Mouse (Mus musculus) embryonic facial prominence, embryonic 13.5 days (tissue): ENCODE measurements around the gene Rplp1. TPM values are rescaled to one million over a fixed set of nuclear protein-coding genes. Genes with fewer than 3 reads are reported as not detected.

Experiments used
- ATAC-seq: fragments of 200-750 bp; cut with Nextera tagmentation; 2 replicates; pipeline ENCODE4 v1.8.0; 2017; ENCODE audit warnings: low read depth; ENCODE audit not compliant: insufficient number of reproducible peaks, insufficient read depth, low FRiP score, low TSS enrichment
- H3K27ac ChIP-seq: fragments of 300-500 bp; sonication (generic); 2 replicates; pipeline ENCODE4 v1.5.1; 2015; ENCODE audit warnings: moderate library complexity, mild to moderate bottlenecking, inconsistent platforms
- H3K27me3 ChIP-seq: fragments of 300-500 bp; sonication (generic); 2 replicates; pipeline ENCODE4 v1.6.1; 2015; ENCODE audit warnings: mild to moderate bottlenecking, inconsistent platforms
- H3K36me3 ChIP-seq: fragments of 300-500 bp; sonication (generic); 2 replicates; pipeline ENCODE4 v1.6.1; 2015; ENCODE audit warnings: mild to moderate bottlenecking, inconsistent platforms
- H3K4me1 ChIP-seq: fragments of 300-500 bp; sonication (generic); 2 replicates; pipeline ENCODE4 v1.6.1; 2015; ENCODE audit warnings: inconsistent platforms
- H3K4me2 ChIP-seq: fragments of 300-500 bp; sonication (generic); 2 replicates; pipeline ENCODE4 v1.6.1; 2015; ENCODE audit warnings: moderate library complexity, mild to moderate bottlenecking, inconsistent platforms
- H3K4me3 ChIP-seq: fragments of 300-500 bp; sonication (generic); 2 replicates; pipeline ENCODE4 v1.5.1; 2015; ENCODE audit warnings: mild to moderate bottlenecking, inconsistent platforms
- H3K9ac ChIP-seq: fragments of 300-500 bp; sonication (generic); 2 replicates; pipeline ENCODE4 v1.6.1; 2015; ENCODE audit warnings: mild to moderate bottlenecking, inconsistent platforms
- H3K9me3 ChIP-seq: fragments of 300-500 bp; sonication (generic); 2 replicates; pipeline ENCODE4 v1.6.1; 2016; ENCODE audit warnings: inconsistent platforms
- WGBS: fragments of 180-500 bp; shearing (Covaris S2); methylation state at CpG from one replicate; pipeline ENCODE4 v1.1.7; 2015; ENCODE audit warnings: mixed read lengths; 5-methylcytosine and 5-hydroxymethylcytosine counted together
- polyA plus RNA-seq: library from polyadenylated mRNA; unstranded; fragments of >200 nt; fragmentation: Nextera tagmentation; extraction: Ambion mirVana; gene quantifications from 2 replicates; pipeline ENCODE4 v1.2.1, GENCODE M21; 2015

The Rplp1 gene
- polyA plus RNA-seq, 1 experiment from 2014 or later, result 1,557 TPM

DNA sequence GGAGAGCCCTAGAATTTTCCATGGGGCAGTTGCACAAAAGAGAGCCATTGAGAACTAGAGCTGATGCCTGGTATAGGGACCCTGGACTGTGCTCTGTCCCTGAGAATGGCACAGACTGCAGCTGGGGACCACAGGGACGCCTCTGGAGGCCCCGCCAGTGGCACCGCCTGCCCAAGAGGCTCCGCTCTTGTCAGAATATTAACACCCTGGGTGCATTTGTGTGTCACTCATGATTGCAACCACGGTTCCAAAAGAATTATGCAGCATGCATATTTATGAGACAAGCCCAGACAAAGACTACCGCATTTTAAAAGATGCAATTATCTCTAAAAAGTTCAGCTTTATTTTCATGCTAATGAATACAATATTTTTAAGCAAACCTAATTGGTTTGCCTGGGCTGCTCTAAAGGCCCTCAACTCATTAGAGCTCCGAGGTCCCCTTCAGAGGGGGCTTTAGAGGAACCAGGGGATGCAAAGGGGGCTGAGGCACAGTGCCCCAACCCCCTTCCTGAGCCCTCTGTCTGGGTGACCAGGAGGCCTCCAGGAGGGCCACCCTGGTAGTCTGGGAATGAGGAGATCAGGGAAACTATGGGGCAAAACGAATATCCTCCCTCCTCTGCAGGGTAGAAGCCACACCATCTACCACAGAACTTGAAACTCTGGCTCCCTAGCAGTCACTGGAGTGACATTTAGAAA, 41.9 kb downstream of the Rplp1 start:
- Histone ChIP-seq H3K27me3 (peaks cover 12% of the 10 kb centered on the region), H3K4me1 (peaks cover 38% of the 10 kb centered on the region), H3K9me3 (no peaks in the 10 kb centered on the region), H3K9ac (0 out of 2 replicates have a peak overlapping the region, but pooled peaks have one; percentile 11), H3K27ac (peak overlapping the region; percentile 44; the same call in 1 of the 2 replicates), H3K4me2 (no peak overlapping the region), H3K36me3 (no peaks in the 10 kb centered on the region), H3K4me3 (no peak overlapping the region)
- ATAC-seq, result no peak
- 40% methylated on average over 8 of the region's 8 CpGs for WGBS

DNA sequence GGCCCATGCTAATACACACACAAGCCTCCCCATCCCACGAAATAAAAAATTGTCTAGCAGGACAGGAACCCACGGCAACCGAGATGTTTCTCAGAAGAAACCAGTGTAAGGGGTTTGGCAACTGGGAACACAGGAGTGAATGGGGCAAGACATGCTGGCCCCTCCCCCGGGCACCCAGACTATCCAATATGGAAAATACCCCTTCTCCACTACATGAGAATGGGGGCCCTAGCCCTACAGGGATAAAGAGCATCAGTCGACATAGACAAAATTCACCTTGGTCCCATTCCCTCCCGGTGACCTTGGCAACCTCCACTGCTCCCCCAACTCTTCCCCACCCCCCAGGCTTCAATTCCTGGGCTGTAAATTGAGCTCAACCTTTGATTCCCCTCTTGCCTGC, 42.5 kb downstream of the Rplp1 start:
- no peak overlapping the region for H3K4me3 ChIP-seq
- no peak overlapping the region for H3K4me2 ChIP-seq
- no peak for ATAC-seq
- H3K27ac ChIP-seq, result no peak overlapping the region; the same call in 1 of the 2 replicates
- peaks cover 32% of the 10 kb centered on the region for H3K4me1 ChIP-seq
- 61% methylated on average over 6 of the region's 6 CpGs for WGBS
- peaks cover 7% of the 10 kb centered on the region for H3K27me3 ChIP-seq
- no peak overlapping the region for H3K9ac ChIP-seq
- H3K9me3 ChIP-seq, result no peaks in the 10 kb centered on the region
- H3K36me3 ChIP-seq, result no peaks in the 10 kb centered on the region

DNA sequence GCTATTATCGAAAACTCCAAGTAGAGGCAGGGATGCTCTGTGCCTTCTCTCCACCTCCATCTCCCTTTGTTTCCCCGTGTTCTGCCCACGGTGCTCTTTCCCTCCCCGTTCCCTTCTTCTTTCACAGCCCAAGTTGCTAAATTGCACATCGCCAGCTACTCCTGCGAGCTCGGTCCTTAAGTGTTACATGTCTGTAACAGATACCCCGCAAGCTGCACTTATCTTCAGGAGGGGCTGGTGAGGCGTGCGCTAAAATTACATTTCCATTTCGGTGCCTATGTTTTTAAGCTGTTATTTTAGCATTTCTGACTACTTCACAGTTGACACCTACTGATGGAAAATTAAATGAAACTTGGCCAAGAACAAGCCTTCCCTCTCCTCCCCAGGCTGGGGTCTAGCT, 46.7 kb downstream of the Rplp1 start:
- WGBS, result 75% methylated on average over 11 of the region's 11 CpGs
- Histone ChIP-seq H3K27me3 (peaks cover 5% of the 10 kb centered on the region; the same call in 1 of the 2 replicates), H3K4me3 (no peak overlapping the region), H3K4me2 (no peak overlapping the region), H3K4me1 (peaks cover 13% of the 10 kb centered on the region), H3K36me3 (no peaks in the 10 kb centered on the region), H3K27ac (no peak overlapping the region), H3K9me3 (no peaks in the 10 kb centered on the region), H3K9ac (no peak overlapping the region)
- ATAC-seq, result no peak

Other genes with a start within 250 kb of the Rplp1 start
- 104 and 108 TPM in 2 replicates for gene Kif23, start 32.2 kb upstream of the Rplp1 start, polyA plus RNA-seq
- gene Paqr5, start 112.3 kb upstream of the Rplp1 start, polyA plus RNA-seq, result 3.4 and 4.3 TPM in 2 replicates
- 42.5 and 44.3 TPM in 2 replicates for gene Glce, start 208.1 kb upstream of the Rplp1 start, polyA plus RNA-seq